Mouse (Mus musculus): ENCODE data around the gene Gm10553. TPM values are rescaled to one million over a fixed set of nuclear protein-coding genes. Genes with fewer than 3 reads are reported as not detected.

Gm10553 gene
- total RNA-seq, 4 experiments from 2014 or later: not detected

Other genes starting within 250 kb of the Gm10553 start
- gene Slc16a14, start 165.0 kb upstream of the Gm10553 start, total RNA-seq (2022): 10 to 100 TPM; 12.7 to 15.3 (median 13.3) TPM
- gene A530032D15Rik, start 9.7 kb downstream of the Gm10553 start, total RNA-seq (2022): under 1 TPM in 2 of 4 experiments, not detected in 2; 0.63 to 0.82 TPM
- 1 to 10 TPM in 2 of 4 experiments, under 1 TPM in 1, not detected in 1; 0.91 to 2.0 (median 1.5) TPM for gene C130026I21Rik, start 170.4 kb downstream of the Gm10553 start, total RNA-seq (2022)

All from layer of hippocampus, adult 8-10 months (tissue).